Mouse (Mus musculus) MEL (cell line): ENCODE data around the gene Bag6.

Experiments
- CHD1 ChIP-seq: IDR thresholded peaks from 2 replicates; pipeline ENCODE4 v1.6.1; 2012; ENCODE audit warnings: low read depth, mild to moderate bottlenecking, inconsistent platforms, low read length, improper control_type of control experiment
- EP300 ChIP-seq, 2 experiments: IDR thresholded peaks; 2 replicates each; pipeline ENCODE4 v1.6.1; 2011; ENCODE audit warnings: improper control_type of control experiment in 2 of 2, low read length in 2 of 2, low read depth in 1 of 2, mild to moderate bottlenecking in 1 of 2
- POLR2A ChIP-seq, 2 experiments: IDR thresholded peaks; 2 replicates each; pipeline ENCODE4 v1.6.1; 2011 to 2012; ENCODE audit warnings: low read length in 2 of 2, mild to moderate bottlenecking in 2 of 2, control low read depth in 1 of 2, improper control_type of control experiment in 1 of 2, low read depth in 1 of 2, moderate library complexity in 1 of 2; ENCODE audit not compliant: control insufficient read depth in 1 of 2, insufficient read depth in 1 of 2, poor library complexity in 1 of 2
- SMC3 ChIP-seq: IDR thresholded peaks from 2 replicates; pipeline ENCODE4 v1.6.1; 2011; ENCODE audit warnings: low read depth, low read length, improper control_type of control experiment

- no peak for TF ChIP-seq POLR2A (IDR thresholded peaks at IDR 0.05; ENCODE audit: control insufficient read depth in 1 of 2, insufficient read depth in 1 of 2, low read depth in 1 of 2, low read length in 2 of 2, poor library complexity in 1 of 2)
- TF ChIP-seq EP300 (IDR thresholded peaks at IDR 0.05; ENCODE audit: low read depth in 1 of 2, low read length in 2 of 2): no peak
- TF ChIP-seq CHD1: no peak
- no peak for TF ChIP-seq SMC3
These were observed 24.7 kb downstream of the Bag6 start for GRCm38 (mm10) chr17:35159638-35160037.
